Mouse (Mus musculus) testis, adult 2 months (tissue): ENCODE measurements around the gene Gas2l1.

ENCODE experiments used
- CTCF ChIP-seq: fragments of 200-500 bp; IDR thresholded peaks from 2 replicates; pipeline ENCODE4 v1.5.1; 2012; ENCODE audit warnings: low read depth, mild to moderate bottlenecking, inconsistent platforms, low read length, moderate library complexity; ENCODE audit not compliant: control insufficient read depth, insufficient read depth, insufficient replicate concordance
- POLR2A ChIP-seq: fragments of 200-500 bp; IDR thresholded peaks from 2 replicates; pipeline ENCODE4 v1.6.1; 2012; ENCODE audit warnings: low read depth, mild to moderate bottlenecking, inconsistent platforms, low read length, moderate library complexity; ENCODE audit not compliant: control insufficient read depth

GRCm38 (mm10) chr11:5060756-5061412 is 4.2 kb downstream of the Gas2l1 start:
- no peak for TF ChIP-seq CTCF
- TF ChIP-seq POLR2A, result no peak; the same call in 1 of the 2 replicates
